ENCODE assay signal across 8 mouse cellular contexts in the genomic region with DNA sequence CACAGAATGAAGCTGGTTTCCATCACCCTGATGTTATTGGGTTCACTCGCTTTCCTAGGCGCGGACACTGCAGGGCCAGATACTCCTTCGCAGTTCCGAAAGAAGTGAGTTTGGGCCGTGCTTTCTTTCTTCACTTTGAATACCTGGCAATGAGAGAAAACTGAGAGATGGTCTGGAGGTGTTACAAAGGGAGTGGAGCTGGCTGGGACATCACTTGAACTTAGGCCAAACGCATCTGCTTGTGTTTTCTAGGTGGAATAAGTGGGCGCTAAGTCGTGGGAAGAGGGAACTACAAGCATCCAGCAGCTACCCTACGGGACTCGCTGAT. TPM values are rescaled to one million over a fixed set of nuclear protein-coding genes. Genes with fewer than 3 reads are reported as not detected.
DNase-seq lines count a peak whose midpoint lies in the region; ATAC-seq and TF ChIP-seq lines count a peak whose summit lies in the region.

No protein-coding gene starts in this region.

- intact Hi-C loops in left cerebral cortex, adult 2 months (cut with DNase I), result no loop called here
- intact Hi-C loops in left cerebral cortex, postnatal 14 days (cut with DNase I), result loop anchor here (5.0 kb wide), 1 partner anchor 191 kb away; no protein-coding TSS in a partner anchor

- peak overlapping the region; percentile 49 for H3K4me3 ChIP-seq in left cerebral cortex, adult 2 months
- peak overlapping the region; percentile 43 for H3K4me3 ChIP-seq in embryonic facial prominence, embryonic 14.5 days (ENCODE audit: low read depth, low read length)
- peak overlapping the region; percentile 49 for H3K4me3 ChIP-seq in intestine, embryonic 15.5 days (replicated peaks)
- peak overlapping the region; percentile 43 for H3K4me3 ChIP-seq in neural tube, embryonic 13.5 days

- peaks cover 66% of the 10 kb centered on the region for H3K27me3 ChIP-seq in embryonic facial prominence, embryonic 14.5 days (replicated peaks; ENCODE audit: control insufficient read depth, insufficient read depth, low read length)
- peaks cover 23% of the 10 kb centered on the region for H3K27me3 ChIP-seq in intestine, embryonic 15.5 days (replicated peaks)
- H3K27me3 ChIP-seq in neural tube, embryonic 13.5 days, result peaks cover 82% of the 10 kb centered on the region

- no peaks in the 10 kb centered on the region for H3K36me3 ChIP-seq in embryonic facial prominence, embryonic 14.5 days (ENCODE audit: control insufficient read depth, insufficient read depth, low read length)
- no peaks in the 10 kb centered on the region for H3K36me3 ChIP-seq in intestine, embryonic 15.5 days
- H3K36me3 ChIP-seq in neural tube, embryonic 13.5 days, result no peaks in the 10 kb centered on the region

- peaks cover 30% of the 10 kb centered on the region for H3K4me1 ChIP-seq in embryonic facial prominence, embryonic 14.5 days (ENCODE audit: control insufficient read depth, insufficient read depth, low read length)
- H3K4me1 ChIP-seq in intestine, embryonic 15.5 days (replicated peaks), result peaks cover 37% of the 10 kb centered on the region
- peaks cover 48% of the 10 kb centered on the region for H3K4me1 ChIP-seq in neural tube, embryonic 13.5 days (replicated peaks)

- TF ChIP-seq CTCF in left cerebral cortex, adult 2 months (IDR thresholded peaks at IDR 0.05), result no peak

- peak overlapping the region; percentile 43 for H3K9ac ChIP-seq in embryonic facial prominence, embryonic 14.5 days (ENCODE audit: low read depth, low read length)
- H3K9ac ChIP-seq in intestine, embryonic 15.5 days, result peak overlapping the region; percentile 57
- H3K9ac ChIP-seq in neural tube, embryonic 13.5 days, result peak overlapping the region; percentile 69

- DNase-seq in left cerebral cortex, adult 2 months (ENCODE audit: extremely low spot score in 1 of 2, low spot score in 2 of 2), result no peak
- DNase-seq in left cerebral cortex, postnatal 14 days (ENCODE audit: low spot score in 2 of 2), result no peak
- DNase-seq in embryonic facial prominence, embryonic 14.5 days (ENCODE audit: low spot score), result no peak
- no peak for DNase-seq in adrenal gland, postnatal 10 days
- no peak for DNase-seq in adrenal gland, adult (ENCODE audit: inconsistent age in 2 of 2, low spot score in 1 of 2)
- no peak for DNase-seq in cerebellum, adult 11 months

- no peak for ATAC-seq in embryonic facial prominence, embryonic 14.5 days (ENCODE audit: low read depth)
- ATAC-seq in intestine, embryonic 15.5 days, result no peak
- no peak for ATAC-seq in neural tube, embryonic 13.5 days (ENCODE audit: low read depth)

- H3K27ac ChIP-seq in left cerebral cortex, adult 2 months, result no peak overlapping the region
- H3K27ac ChIP-seq in embryonic facial prominence, embryonic 14.5 days (replicated peaks; ENCODE audit: low read depth, low read length), result no peak overlapping the region
- H3K27ac ChIP-seq in intestine, embryonic 15.5 days, result no peak overlapping the region
- H3K27ac ChIP-seq in neural tube, embryonic 13.5 days (replicated peaks), result no peak overlapping the region

- peak overlapping the region; percentile 73 for H3K4me2 ChIP-seq in embryonic facial prominence, embryonic 14.5 days (ENCODE audit: low read depth, low read length)
- peak overlapping the region; percentile 93 for H3K4me2 ChIP-seq in intestine, embryonic 15.5 days (replicated peaks)
- H3K4me2 ChIP-seq in neural tube, embryonic 13.5 days, result peak overlapping the region; percentile 72

- no peaks in the 10 kb centered on the region for H3K9me3 ChIP-seq in embryonic facial prominence, embryonic 14.5 days (ENCODE audit: control insufficient read depth, low read length)
- H3K9me3 ChIP-seq in intestine, embryonic 15.5 days, result no peaks in the 10 kb centered on the region
- H3K9me3 ChIP-seq in neural tube, embryonic 13.5 days, result no peaks in the 10 kb centered on the region

- WGBS in embryonic facial prominence, embryonic 14.5 days, result 2% methylated on average over 11 of the region's 11 CpGs
- WGBS in intestine, embryonic 15.5 days, result 2% methylated on average over 11 of the region's 11 CpGs
- WGBS in neural tube, embryonic 13.5 days, result 2% methylated on average over 11 of the region's 11 CpGs

RNA-seq across cellular contexts. Expression of gene Adm, which starts 0.8 kb away (rescaled TPM):
- 1 to 10 TPM; 2.8 to 3.4 TPM for total RNA-seq in left cerebral cortex, adult 2 months (2021)
- 1 to 10 TPM; 2.1 to 3.9 TPM for total RNA-seq in left cerebral cortex, postnatal 14 days (2021)
- polyA plus RNA-seq in embryonic facial prominence, embryonic 14.5 days (2014; fragmentation: Nextera tagmentation; extraction: Ambion mirVana), result 3.8 TPM in 2 replicates
- polyA plus RNA-seq in intestine, embryonic 15.5 days (2015; fragmentation: Nextera tagmentation; extraction: Ambion mirVana), result 4.4 and 4.9 TPM in 2 replicates
- polyA plus RNA-seq in neural tube, embryonic 13.5 days (2015; fragmentation: Nextera tagmentation; extraction: Ambion mirVana), result 2.7 and 4.8 TPM in 2 replicates
- total RNA-seq in adrenal gland, postnatal 10 days (2021), result 10 to 100 TPM; 18.0 to 18.4 TPM

RNA-seq across cellular contexts. Expression of gene Sbf2, which starts 13.5 kb away (rescaled TPM):
- 10 to 100 TPM; 54.7 to 55.2 TPM for total RNA-seq in left cerebral cortex, adult 2 months (2021)
- 10 to 100 TPM; 60.2 to 65.5 TPM for total RNA-seq in left cerebral cortex, postnatal 14 days (2021)
- polyA plus RNA-seq in embryonic facial prominence, embryonic 14.5 days (2014; fragmentation: Nextera tagmentation; extraction: Ambion mirVana), result 24.8 and 24.9 TPM in 2 replicates
- 33.7 and 33.9 TPM in 2 replicates for polyA plus RNA-seq in intestine, embryonic 15.5 days (2015; fragmentation: Nextera tagmentation; extraction: Ambion mirVana)
- polyA plus RNA-seq in neural tube, embryonic 13.5 days (2015; fragmentation: Nextera tagmentation; extraction: Ambion mirVana), result 47.4 and 48.5 TPM in 2 replicates
- 10 to 100 TPM; 52.8 to 57.7 TPM for total RNA-seq in adrenal gland, postnatal 10 days (2021)
